Mouse (Mus musculus) intestine, postnatal 0 days (tissue): Measurements from ENCODE around the gene Nr1i2. TPM values are rescaled to one million over a fixed set of nuclear protein-coding genes. Genes with fewer than 3 reads are reported as not detected.
A peak's percentile ranks its signal among the peaks of the same experiment; 100 is the strongest.

ENCODE experiments used
- ATAC-seq: fragments of 200-750 bp; cut with Nextera tagmentation; 2 replicates; pipeline ENCODE4 v1.8.0; 2017; ENCODE audit warnings: mild to moderate bottlenecking, moderate TSS enrichment, moderate library complexity
- H3K27ac ChIP-seq: fragments of 300-500 bp; sonication (generic); 2 replicates; pipeline ENCODE4 v1.5.1; 2014; ENCODE audit warnings: mild to moderate bottlenecking, low read depth, low read length, moderate library complexity
- H3K27me3 ChIP-seq: fragments of 300-500 bp; sonication (generic); replicated peaks from 2 replicates; pipeline ENCODE4 v1.6.1; 2014; ENCODE audit warnings: low read length, mixed read lengths; ENCODE audit not compliant: control insufficient read depth, insufficient read depth
- H3K36me3 ChIP-seq: fragments of 300-500 bp; sonication (generic); 2 replicates; pipeline ENCODE4 v1.6.1; 2014; ENCODE audit warnings: mild to moderate bottlenecking, moderate library complexity; ENCODE audit not compliant: control insufficient read depth, insufficient read depth
- H3K4me1 ChIP-seq: fragments of 300-500 bp; sonication (generic); replicated peaks from 2 replicates; pipeline ENCODE4 v1.6.1; 2014; ENCODE audit warnings: antibody characterized with exemption, low read length, mixed read lengths; ENCODE audit not compliant: control insufficient read depth, insufficient read depth
- H3K4me2 ChIP-seq: fragments of 300-500 bp; sonication (generic); replicated peaks from 2 replicates; pipeline ENCODE4 v1.6.1; 2014; ENCODE audit warnings: low read depth, mild to moderate bottlenecking, moderate library complexity
- H3K4me3 ChIP-seq: fragments of 300-500 bp; sonication (generic); 2 replicates; pipeline ENCODE4 v1.5.1; 2014; ENCODE audit warnings: low read depth, low read length
- H3K9ac ChIP-seq: fragments of 300-500 bp; sonication (generic); 2 replicates; pipeline ENCODE4 v1.6.1; 2014; ENCODE audit warnings: mild to moderate bottlenecking, low read depth, low read length
- H3K9me3 ChIP-seq: fragments of 300-500 bp; sonication (generic); 2 replicates; pipeline ENCODE4 v1.6.1; 2016; ENCODE audit warnings: mixed run types; ENCODE audit not compliant: control insufficient read depth
- CTCF ChIP-seq: sonication (generic); IDR thresholded peaks from 2 replicates; pipeline ENCODE4 v1.5.1; 2016; ENCODE audit warnings: low read depth, mild to moderate bottlenecking, control low read depth, antibody characterized with exemption, moderate library complexity
- WGBS: fragments of 180-500 bp; shearing (Covaris S2); extraction: QIAGEN DNeasy Blood & Tissue Kit; methylation state at CpG from one replicate; pipeline ENCODE4 v1.1.7; 2014; 5-methylcytosine and 5-hydroxymethylcytosine counted together
- polyA plus RNA-seq: library from polyadenylated mRNA; unstranded; fragments of >200 nt; fragmentation: Nextera tagmentation; extraction: Ambion mirVana; gene quantifications from 2 replicates; pipeline ENCODE4 v1.2.1, GENCODE M21; 2015

Gene Nr1i2
- polyA plus RNA-seq, 1 experiment from 2014 or later = 23.1 TPM

DNA sequence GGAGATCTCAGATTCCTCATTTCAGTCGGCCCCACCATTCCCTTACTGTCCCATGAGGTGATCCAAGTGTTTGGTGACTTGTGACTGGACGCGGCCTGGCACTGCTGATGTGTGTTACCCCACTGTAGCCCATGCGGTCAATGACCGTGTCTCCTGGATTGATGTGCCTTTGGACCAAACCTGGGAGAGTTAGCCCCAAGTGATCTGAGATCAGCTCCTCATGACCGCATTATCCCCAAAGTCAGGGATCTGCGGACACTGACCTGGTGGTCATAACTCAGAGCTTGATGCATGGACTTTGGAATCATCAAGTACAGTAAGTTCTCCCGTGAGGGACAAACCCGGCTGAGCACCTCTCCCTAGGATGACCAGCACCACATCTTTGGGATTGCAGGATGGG is 38.7 kb downstream of the Nr1i2 start:
- TF ChIP-seq CTCF = no peak
- Histone ChIP-seq H3K4me3 (no peak overlapping the region), H3K4me1 (no peaks in the 10 kb centered on the region), H3K4me2 (no peak overlapping the region), H3K27me3 (no peaks in the 10 kb centered on the region), H3K36me3 (peaks cover 32% of the 10 kb centered on the region), H3K9me3 (no peaks in the 10 kb centered on the region), H3K27ac (no peak overlapping the region), H3K9ac (no peak overlapping the region)
- 77% methylated on average over 9 of the region's 9 CpGs for WGBS
- ATAC-seq = no peak

DNA sequence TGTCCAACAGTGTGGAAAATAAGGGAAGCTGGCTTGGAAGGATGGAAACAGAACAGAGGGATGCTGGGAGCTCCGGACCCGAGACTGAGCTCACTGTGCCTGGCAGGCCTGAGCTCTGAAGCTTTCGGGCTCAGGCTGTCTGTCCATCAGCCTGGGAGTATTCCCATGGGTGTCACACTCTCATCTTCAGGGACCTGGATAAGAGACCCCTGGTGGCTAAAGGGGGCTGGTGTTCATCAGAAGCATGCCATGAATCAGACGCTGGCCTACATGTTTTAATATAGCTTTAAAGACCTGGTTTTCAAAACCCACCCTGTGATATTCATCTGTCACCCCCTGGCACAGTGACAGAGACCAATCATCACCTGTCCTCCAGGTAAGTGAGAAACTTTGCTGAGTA is 39.5 kb downstream of the Nr1i2 start:
- H3K27me3 ChIP-seq = no peaks in the 10 kb centered on the region
- H3K9me3 ChIP-seq = no peaks in the 10 kb centered on the region
- TF ChIP-seq CTCF = peak; percentile 43; the same call in 1 of the 2 replicates
- H3K4me2 ChIP-seq = no peak overlapping the region
- 77% methylated on average over 4 of the region's 4 CpGs for WGBS
- no peak overlapping the region for H3K27ac ChIP-seq
- no peaks in the 10 kb centered on the region for H3K4me1 ChIP-seq
- no peak overlapping the region for H3K9ac ChIP-seq
- ATAC-seq = 0 out of 2 replicates have a peak, but pooled peaks have one; percentile 13
- peaks cover 31% of the 10 kb centered on the region; the same call in 1 of the 2 replicates for H3K36me3 ChIP-seq
- H3K4me3 ChIP-seq = no peak overlapping the region

DNA sequence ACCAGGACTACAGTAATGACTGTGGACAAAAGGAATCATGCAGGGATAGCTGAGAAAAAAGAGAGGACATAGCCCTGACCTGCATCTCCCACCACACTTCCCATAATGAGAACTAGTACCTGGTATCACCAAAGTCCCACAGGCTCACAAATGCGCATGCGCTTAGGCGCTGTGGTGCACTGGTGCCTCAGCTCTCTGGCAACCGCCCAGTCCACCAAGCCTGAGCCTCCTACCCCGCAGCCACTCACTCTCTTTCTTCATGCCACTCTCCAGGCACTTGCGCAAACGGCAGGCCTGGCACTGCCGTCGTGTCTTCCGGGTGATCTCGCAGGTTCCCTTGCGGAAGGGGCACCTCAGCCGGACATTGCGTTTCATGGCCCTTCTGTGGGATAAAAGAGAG is 40.6 kb downstream of the Nr1i2 start:
- H3K4me2 ChIP-seq = no peak overlapping the region
- H3K9me3 ChIP-seq = no peaks in the 10 kb centered on the region
- no peaks in the 10 kb centered on the region for H3K27me3 ChIP-seq
- no peak overlapping the region for H3K9ac ChIP-seq
- TF ChIP-seq CTCF = no peak
- H3K27ac ChIP-seq = no peak overlapping the region
- no peak overlapping the region for H3K4me3 ChIP-seq
- 83% methylated on average over 14 of the region's 14 CpGs for WGBS
- no peak; the same call in 1 of the 2 replicates for ATAC-seq
- peaks cover 35% of the 10 kb centered on the region; the same call in 1 of the 2 replicates for H3K36me3 ChIP-seq
- no peaks in the 10 kb centered on the region for H3K4me1 ChIP-seq

DNA sequence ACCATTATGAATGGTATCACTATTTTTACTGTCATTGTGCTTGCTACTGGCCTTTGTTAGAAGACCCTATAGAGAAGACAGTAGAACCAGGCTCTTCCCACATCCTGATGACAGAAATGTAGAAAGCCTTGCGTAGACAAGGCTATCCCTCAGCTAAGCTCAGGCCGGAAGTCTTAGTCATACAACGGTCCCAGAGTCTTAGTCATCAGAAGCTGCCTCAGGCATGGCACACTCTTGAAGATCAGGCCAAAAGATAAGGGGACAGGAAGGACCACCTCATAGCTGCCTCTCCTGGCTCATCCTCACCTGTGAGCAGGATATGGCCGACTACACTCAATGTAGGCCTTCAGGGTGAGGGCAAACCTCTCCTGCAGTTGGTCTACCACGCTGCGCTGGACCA is 44.2 kb downstream of the Nr1i2 start:
- ATAC-seq = no peak
- no peak overlapping the region for H3K4me2 ChIP-seq
- no peaks in the 10 kb centered on the region for H3K9me3 ChIP-seq
- no peaks in the 10 kb centered on the region for H3K4me1 ChIP-seq
- H3K27me3 ChIP-seq = no peaks in the 10 kb centered on the region
- WGBS = 93% methylated on average over 6 of the region's 6 CpGs
- no peak overlapping the region for H3K9ac ChIP-seq
- H3K36me3 ChIP-seq = peaks cover 35% of the 10 kb centered on the region; the same call in 1 of the 2 replicates
- H3K4me3 ChIP-seq = no peak overlapping the region
- TF ChIP-seq CTCF = no peak
- no peak overlapping the region for H3K27ac ChIP-seq

DNA sequence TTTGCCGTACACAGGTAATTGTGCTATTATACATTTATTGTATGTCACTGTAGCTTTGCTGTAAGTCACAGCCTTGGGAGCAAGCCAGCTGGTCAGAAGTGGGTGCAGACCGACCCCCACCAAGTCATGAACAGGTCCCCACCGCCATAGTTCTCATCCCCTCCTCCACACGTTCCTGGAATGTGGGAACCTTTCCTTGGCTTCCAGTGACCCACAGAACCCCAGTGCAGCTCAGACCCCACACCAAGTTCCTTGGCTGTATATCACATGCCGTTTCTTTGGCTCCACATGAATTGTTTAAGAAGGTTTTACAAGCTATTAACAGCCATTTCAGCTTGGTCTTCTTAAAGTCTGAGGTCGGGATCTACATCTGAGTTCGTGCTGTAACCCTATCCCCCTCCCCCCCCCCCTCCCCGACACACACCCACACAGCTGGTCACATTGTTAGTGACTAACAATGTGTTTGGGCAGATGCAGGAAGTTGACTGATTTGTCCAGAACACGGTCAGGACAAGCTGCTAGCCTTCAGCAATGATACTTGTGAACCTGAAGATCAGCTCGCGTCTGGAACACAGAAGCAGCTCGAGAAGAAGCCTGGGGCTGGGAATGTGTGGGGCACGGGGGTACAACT is 46.2 kb downstream of the Nr1i2 start:
- ATAC-seq = no peak
- Histone ChIP-seq H3K9me3 (no peaks in the 10 kb centered on the region), H3K4me2 (no peak overlapping the region), H3K36me3 (peaks cover 35% of the 10 kb centered on the region; the same call in 1 of the 2 replicates), H3K4me3 (no peak overlapping the region), H3K27me3 (no peaks in the 10 kb centered on the region), H3K4me1 (no peaks in the 10 kb centered on the region), H3K9ac (no peak overlapping the region), H3K27ac (no peak overlapping the region)
- TF ChIP-seq CTCF = no peak
- WGBS = 46% methylated on average over 13 of the region's 13 CpGs

DNA sequence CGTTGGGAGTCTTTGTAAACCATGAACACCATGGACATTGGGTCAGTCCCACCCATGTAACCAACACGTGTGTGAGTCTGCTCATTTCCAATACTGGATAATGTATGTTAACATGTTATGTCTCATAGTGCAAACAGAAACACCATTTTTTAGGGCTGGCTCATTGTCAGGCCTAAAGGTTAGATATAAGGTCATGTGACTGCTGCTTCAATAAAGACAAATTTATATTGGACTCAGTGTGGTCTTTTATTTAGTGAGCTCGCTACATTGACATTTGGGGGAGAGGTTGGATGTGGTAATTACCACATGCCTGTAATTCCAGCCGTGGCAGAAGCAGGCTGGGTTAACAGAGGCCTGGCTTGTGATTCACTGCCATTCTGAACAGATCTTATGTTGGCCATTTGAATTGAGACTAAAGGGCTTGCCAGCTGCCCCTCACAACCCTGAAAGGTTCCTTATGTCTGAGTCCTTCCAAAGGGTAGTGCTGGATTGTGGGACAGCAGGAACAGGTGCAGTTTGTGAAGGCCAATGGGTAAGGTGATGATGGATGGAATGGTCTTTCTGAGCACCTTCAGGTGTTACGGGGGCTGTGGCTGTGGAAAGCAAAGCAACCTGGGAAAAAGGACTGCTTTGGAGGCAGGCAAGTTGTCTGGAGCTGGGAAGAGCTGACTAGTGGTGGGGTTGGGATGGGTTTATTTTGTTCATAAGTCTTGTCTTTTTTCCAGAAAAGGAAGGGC is 48.6 kb downstream of the Nr1i2 start:
- no peaks in the 10 kb centered on the region for H3K4me1 ChIP-seq
- H3K9ac ChIP-seq = no peak overlapping the region
- H3K36me3 ChIP-seq = peaks cover 25% of the 10 kb centered on the region
- H3K9me3 ChIP-seq = no peaks in the 10 kb centered on the region
- WGBS = 72% methylated on average over 5 of the region's 5 CpGs
- H3K4me2 ChIP-seq = no peak overlapping the region
- no peak overlapping the region for H3K4me3 ChIP-seq
- no peaks in the 10 kb centered on the region for H3K27me3 ChIP-seq
- no peak overlapping the region for H3K27ac ChIP-seq
- peak; percentile 17; the same call in 1 of the 2 replicates for ATAC-seq
- no peak for TF ChIP-seq CTCF
